Mouse (Mus musculus) thymus, postnatal 14 days (tissue): ENCODE measurements around the gene Gjc1.

ENCODE experiments used
- DNase-seq: peaks from one replicate; pipeline ENCODE4 v3.0.0; 2021

Gene Gjc1

DNA sequence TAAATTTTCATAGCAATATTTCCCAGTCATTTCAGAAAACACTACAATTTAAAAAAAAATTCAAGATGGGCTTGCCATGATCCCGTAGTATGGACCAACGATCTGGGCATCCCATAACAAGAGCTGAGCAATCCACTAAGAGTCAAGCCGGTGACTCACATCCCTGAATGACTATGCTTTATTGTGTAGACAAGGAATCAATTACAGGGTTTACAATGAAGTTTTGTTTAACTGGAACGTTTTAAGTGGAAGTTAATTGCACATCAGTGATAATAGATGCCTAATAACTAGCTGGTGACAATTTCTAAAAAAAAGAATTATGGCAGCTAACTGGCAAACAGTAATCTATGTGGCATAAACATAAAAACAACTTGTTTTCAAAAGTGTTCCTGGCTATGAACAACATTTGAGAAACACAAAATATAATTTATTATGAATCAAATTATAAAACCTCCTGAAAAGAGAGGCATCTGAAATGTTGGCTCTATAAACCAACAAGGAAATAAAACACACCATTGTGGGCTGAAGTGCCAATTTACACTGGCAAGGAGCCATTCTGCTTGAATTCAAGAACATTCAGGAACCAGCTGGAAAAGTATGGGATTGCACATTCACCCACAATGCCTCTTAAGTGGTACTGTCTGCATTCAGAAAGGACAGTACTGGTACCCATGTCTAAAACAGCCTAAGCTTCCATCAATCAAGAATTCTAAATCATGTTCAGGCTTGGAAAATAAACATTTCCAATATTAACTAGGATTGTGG is 8.6 kb downstream of the Gjc1 start:
- DNase-seq = no peak

DNA sequence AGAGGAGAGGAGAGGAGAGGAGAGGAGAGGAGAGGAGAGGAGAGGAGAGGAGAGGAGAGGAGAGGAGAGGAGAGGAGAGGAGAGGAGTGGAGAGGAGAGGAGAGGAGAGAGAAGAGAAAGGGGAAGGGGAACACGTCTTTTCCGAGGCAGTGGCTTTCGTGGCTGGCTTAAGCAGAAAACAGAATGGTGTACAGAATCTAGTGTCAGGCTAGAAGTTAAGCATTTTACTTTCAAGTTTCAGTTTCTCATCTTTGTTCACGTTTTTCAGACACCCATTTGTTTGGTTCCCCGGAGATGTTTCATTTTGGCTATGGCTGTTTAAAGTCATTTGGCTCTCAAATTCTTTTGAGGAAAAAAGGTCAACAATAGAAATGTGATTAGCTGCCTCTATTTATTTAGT is 11.3 kb downstream of the Gjc1 start:
- no peak for DNase-seq

DNA sequence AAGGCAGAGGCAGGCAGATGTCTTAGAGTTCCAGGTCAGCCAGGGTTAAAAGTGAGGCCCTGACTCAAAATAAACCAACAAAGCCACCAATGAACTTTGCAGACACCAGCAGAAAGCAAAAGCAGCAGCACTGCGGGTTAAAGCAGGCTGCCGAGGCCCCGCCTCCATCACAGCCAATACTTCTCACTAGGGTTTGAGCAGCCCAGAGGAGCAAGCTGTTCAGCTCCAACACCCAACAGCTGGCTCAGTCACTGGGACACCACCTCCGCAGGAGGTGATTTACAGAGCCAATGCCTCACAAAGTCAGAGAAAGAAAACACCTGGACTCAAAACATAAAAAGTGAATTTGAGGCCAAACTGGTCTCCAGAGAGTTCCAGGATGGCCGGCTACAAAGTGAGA is 16.0 kb downstream of the Gjc1 start:
- DNase-seq = no peak

DNA sequence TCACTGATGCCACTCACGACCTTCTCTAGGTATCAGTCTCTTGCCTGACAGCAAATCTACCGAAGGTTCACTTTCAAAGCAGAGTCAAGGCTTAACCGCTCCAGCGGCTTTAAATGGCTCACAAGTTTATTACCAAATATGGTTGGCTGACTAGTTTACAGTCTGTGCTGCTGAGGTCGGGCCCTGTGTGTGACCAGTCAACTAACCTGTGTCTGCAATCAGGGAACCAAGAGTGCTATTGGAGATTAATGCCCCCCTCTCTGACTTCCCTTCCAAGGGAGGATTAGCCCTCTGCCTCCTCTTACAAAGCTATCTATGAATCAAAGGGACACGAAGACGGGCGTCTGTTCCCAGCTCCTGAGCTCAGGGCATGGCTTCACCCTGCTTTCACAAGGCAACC is 25.3 kb downstream of the Gjc1 start:
- no peak for DNase-seq

GRCm38 (mm10) chr11:102791682-102792445 is 27.6 kb downstream of the Gjc1 start:
- DNase-seq = no peak

DNA sequence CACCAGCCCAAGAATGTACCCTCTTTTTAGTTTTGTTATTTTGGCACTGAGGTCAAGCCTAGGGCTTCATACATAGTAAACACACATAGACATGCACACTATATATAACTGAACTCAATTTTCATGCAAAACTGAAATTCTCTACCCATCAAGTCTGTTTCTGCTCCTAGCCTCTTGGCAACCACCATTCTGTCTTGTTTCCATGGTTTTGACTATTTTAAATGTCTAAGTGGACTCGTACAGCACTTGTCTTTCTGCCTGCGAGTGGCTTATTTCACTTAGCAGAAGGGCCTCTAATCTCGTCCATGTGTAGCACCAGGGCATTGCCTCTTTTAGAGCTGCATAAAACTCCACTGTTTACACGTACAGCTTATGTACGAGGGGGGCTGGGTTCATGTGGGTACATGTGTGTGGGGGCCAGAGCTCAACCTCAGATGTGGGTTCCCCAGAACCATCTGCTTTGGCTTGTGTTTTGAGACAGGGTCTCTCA is 31.8 kb downstream of the Gjc1 start:
- no peak for DNase-seq

GRCm38 (mm10) chr11:102783443-102783842 is 36.1 kb downstream of the Gjc1 start:
- no peak for DNase-seq

DNA sequence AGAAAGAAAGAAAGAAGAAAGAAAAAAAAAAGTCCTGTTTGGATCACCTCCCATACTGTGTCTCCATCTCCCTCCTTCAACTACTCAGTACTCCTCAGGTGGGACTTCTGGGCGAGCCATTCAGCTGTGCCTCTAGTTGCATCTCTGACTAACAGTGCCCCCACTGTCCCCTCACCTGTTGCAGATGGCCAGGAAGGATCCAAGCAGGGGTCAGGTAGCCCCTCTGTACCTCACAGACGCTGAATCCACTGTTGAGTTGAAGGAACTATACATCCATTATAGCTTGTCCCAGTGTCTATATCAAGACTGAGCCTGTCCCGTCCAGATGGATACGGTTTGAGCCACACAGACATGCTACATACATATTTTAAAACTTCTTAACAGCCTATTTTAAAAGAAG is 38.0 kb downstream of the Gjc1 start:
- no peak for DNase-seq

GRCm38 (mm10) chr11:102780986-102781351 is 38.5 kb downstream of the Gjc1 start:
- DNase-seq = no peak

DNA sequence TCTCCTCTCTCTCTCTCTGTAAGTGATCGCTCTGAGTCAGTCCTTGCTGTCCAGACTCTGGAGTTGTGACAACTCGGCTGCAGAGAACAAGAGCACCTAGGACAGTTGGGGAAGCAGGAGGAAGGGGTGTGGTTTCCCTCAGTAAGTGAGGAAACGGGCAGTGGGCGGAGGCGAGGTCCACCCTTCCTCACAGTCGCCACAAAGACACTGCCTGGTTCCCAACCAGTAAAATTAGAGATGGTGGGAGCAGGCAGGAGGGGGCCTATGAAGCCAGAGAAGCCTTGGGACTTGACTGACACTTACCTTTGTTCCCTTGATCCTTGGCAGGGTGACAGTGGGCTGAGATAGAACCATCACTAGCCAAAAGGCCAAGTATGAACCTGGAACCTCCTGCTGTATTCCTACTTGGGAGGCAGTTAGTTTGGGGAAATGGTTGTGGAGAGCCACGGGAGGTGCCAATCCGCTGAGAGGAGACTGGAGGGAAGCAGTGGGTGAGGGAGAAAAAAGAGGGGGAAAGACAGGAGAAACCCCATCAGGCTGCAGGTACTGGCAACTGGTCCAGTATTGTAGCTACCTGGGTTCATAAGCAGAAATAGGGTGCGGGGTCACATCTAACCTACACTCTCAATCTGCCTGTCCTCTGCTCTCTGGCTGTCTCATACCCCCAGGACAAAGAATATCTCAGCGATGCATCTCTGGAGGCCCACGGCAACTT is 39.1 kb downstream of the Gjc1 start:
- DNase-seq = no peak

DNA sequence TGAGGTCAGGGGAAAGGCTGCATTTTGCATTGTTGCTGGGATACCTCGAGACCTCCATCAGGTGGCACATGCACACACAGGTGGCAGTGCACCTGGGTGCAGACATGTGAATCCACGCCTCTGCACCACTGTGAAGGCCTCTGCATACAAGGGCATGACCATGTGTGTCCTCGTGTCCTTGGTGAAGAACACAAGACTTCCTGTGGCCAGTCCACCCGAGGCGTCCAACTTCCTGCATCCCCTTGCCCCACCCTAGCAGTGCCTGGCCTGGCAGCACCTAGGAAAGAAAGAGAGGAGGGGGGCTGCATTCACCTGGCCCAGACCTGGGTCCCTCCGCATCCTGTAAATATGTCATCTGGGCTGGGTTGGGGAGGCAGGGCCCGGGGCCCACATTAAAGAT is 39.7 kb downstream of the Gjc1 start:
- no peak for DNase-seq

DNA sequence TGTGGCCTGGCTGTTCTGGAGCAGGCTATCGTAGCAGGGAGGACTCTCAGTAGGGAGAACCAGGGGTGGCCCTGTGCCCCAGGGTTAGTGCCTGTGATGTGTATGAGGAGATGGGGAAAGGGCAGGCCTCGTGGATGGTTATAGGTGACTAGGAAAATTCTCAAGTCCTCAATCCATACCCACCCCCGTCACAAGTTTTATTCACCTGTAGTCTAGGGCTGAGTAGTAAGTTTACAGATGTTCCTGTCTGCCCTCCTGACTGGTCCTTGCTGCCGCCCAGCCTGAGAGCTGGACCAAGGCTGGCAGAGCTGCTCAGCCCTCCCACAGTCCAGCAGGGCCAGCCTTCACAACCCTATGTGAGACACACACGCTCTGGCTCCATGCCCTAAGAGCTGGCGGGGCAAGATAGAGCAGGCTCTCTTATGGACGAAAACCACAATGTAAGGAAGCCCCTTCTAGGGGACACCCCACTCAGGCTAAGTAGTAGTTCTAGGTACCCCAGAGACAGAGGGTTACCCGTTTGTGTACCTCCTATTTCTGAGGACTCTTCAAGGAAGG is 40.3 kb downstream of the Gjc1 start:
- no peak for DNase-seq

DNA sequence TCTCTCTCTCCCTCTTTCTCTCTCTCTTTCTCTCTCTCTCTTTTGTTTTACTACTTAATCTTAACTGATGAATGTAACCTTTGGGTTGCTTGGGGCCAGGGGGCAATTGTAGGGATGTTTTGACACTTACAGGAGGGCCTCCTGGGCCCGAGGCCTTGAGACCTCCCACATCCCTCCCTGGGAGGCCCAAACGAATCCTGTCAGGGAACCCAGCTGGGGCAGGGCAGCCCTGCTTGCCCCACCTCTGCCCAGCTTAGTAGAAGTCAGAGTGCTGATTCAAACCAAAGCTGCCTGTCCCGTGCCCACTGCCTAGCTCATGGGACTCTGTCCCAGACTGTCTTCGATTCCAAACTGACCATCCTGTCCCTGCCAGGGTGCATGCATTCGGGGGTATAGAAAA is 40.9 kb downstream of the Gjc1 start:
- no peak for DNase-seq

DNA sequence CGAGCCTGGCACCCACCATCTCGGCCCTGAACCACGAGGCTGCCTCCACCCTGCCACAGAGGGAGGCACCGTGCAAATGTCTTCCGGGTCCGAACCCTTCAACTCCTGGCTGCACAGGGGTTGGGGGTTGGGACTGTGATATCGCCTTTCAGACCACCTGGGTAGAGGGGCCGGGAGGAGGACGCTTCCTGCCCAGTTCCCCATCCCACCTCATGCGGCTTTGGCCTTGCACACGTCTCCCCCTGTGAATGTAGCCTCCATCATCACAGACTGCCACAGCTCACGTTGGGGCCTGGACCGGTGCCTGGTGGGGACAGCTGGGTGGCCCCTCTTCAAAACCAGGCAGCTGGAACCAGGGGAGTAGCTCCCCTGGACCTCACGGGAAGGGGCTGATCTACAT is 41.3 kb downstream of the Gjc1 start:
- DNase-seq = no peak

- no peak for DNase-seq
These were observed 41.9 kb downstream of the Gjc1 start for GRCm38 (mm10) chr11:102777598-102777997.

GRCm38 (mm10) chr11:102774621-102775141 is 44.8 kb downstream of the Gjc1 start:
- DNase-seq = peak; percentile 74

DNA sequence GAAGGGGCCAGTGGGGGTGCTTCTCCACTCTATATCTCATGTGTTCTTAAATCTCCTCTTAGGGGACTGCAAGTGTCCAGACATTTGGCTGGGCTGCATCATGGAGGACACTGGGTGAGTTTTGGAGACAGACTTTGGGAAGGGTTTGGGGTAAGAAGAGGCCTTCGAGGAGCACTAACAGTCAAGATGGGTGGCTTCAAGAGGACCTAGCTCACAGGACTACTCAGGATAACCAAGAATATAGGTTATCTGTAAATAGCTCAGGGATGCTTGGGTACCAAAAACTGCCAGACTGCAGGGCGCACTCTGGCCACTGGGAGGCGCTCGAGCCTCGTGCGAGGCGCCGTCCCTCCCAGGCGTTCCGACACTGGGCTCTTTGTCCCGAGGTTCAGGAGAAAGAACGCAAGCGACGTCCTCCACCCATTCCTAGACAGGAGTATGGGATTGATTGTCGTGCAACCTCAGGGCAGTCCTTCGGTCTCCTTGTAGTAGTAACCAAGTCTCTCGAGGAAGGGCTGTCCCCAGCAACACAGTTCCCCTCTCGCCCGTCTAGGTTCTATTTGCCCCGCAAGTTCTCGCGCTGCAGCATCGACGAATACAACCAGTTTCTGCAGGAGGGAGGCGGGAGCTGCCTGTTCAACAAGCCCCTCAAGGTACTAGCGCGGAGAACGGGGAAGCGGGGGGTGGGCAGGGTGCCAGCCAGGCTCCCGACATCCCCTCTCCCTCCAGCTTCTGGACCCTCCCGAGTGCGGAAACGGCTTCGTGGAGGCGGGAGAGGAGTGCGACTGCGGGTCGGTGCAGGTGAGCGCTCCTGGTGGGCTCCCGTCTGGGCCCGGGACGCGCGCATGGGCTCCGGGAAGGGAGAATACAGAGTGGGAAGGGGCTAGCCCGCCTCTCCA is 45.5 kb downstream of the Gjc1 start:
- DNase-seq = peak; percentile 85

- no peak for DNase-seq
These were observed 46.5 kb downstream of the Gjc1 start for GRCm38 (mm10) chr11:102772771-102773700.

- DNase-seq = no peak
These were observed 47.4 kb downstream of the Gjc1 start for GRCm38 (mm10) chr11:102771916-102772714.
